Mouse (Mus musculus) forebrain, embryonic 13.5 days (tissue): Measurements from ENCODE around the gene Rnf43. TPM values are rescaled to one million over a fixed set of nuclear protein-coding genes. Genes with fewer than 3 reads are reported as not detected.
A peak's percentile ranks its signal among the peaks of the same experiment; 100 is the strongest.

Experiments
- ATAC-seq: fragments of 200-750 bp; cut with Nextera tagmentation; 2 replicates; pipeline ENCODE4 v1.8.0; 2017
- H3K27ac ChIP-seq: fragments of 300-500 bp; sonication (generic); 2 replicates; pipeline ENCODE4 v1.5.1; 2015; ENCODE audit warnings: inconsistent platforms, mild to moderate bottlenecking, moderate library complexity
- H3K27me3 ChIP-seq: fragments of 300-500 bp; sonication (generic); 2 replicates; pipeline ENCODE4 v1.6.1; 2015; ENCODE audit warnings: mild to moderate bottlenecking, inconsistent platforms
- H3K36me3 ChIP-seq: fragments of 300-500 bp; sonication (generic); 2 replicates; pipeline ENCODE4 v1.6.1; 2015; ENCODE audit warnings: mild to moderate bottlenecking, inconsistent platforms; ENCODE audit not compliant: poor library complexity, severe bottlenecking
- H3K4me1 ChIP-seq: fragments of 300-500 bp; sonication (generic); 2 replicates; pipeline ENCODE4 v1.6.1; 2015; ENCODE audit warnings: inconsistent platforms
- H3K4me2 ChIP-seq: fragments of 300-500 bp; sonication (generic); 2 replicates; pipeline ENCODE4 v1.6.1; 2015; ENCODE audit warnings: inconsistent platforms, mild to moderate bottlenecking, moderate library complexity
- H3K4me3 ChIP-seq: fragments of 300-500 bp; sonication (generic); 2 replicates; pipeline ENCODE4 v1.5.1; 2015; ENCODE audit warnings: mild to moderate bottlenecking, inconsistent platforms
- H3K9ac ChIP-seq: fragments of 300-500 bp; sonication (generic); 2 replicates; pipeline ENCODE4 v1.6.1; 2015; ENCODE audit warnings: mild to moderate bottlenecking, inconsistent platforms
- H3K9me3 ChIP-seq: fragments of 300-500 bp; sonication (generic); replicated peaks from 2 replicates; pipeline ENCODE4 v1.6.1; 2016; ENCODE audit warnings: inconsistent platforms
- WGBS: fragments of 180-500 bp; shearing (Covaris S2); methylation state at CpG from one replicate; pipeline ENCODE4 v1.1.7; 2015; 5-methylcytosine and 5-hydroxymethylcytosine counted together
- polyA plus RNA-seq: library from polyadenylated mRNA; unstranded; fragments of >200 nt; fragmentation: Nextera tagmentation; extraction: Ambion mirVana; gene quantifications from 2 replicates; pipeline ENCODE4 v1.2.1, GENCODE M21; 2015

Gene Rnf43
- polyA plus RNA-seq, result 0.70 and 1.5 TPM in 2 replicates

GRCm38 (mm10) chr11:87662407-87662806 is at the start of gene Rnf43:
Gene Rnf43, plus strand, starts transcription at chr11:87662722.
- peak within 1 kb of the TSS; percentile 34 for H3K4me3 ChIP-seq
- H3K4me2 ChIP-seq, result peak within 1 kb of the TSS; percentile 57
- H3K9me3 ChIP-seq, result no peaks in the 10 kb centered on the region
- H3K36me3 ChIP-seq, result no peaks in the 10 kb centered on the region
- peaks cover 5% of the 10 kb centered on the region; the same call in 1 of the 2 replicates for H3K4me1 ChIP-seq
- H3K27me3 ChIP-seq, result peaks cover 15% of the 10 kb centered on the region
- H3K27ac ChIP-seq, result no peak within 1 kb of the TSS
- ATAC-seq, result peak; percentile 51; the same call in 1 of the 2 replicates
- 0 out of 2 replicates have a peak within 1 kb of the TSS, but pooled peaks have one; percentile 28 for H3K9ac ChIP-seq
- 0% methylated on average over 8 of the region's 8 CpGs for WGBS

GRCm38 (mm10) chr11:87613972-87614371 is 48.5 kb upstream of the Rnf43 start:
- WGBS, result 93% methylated on average over 7 of the region's 7 CpGs
- ATAC-seq, result no peak
- no peak overlapping the region for H3K4me2 ChIP-seq
- no peak overlapping the region for H3K4me3 ChIP-seq
- peaks cover 99% of the 10 kb centered on the region for H3K36me3 ChIP-seq
- H3K27me3 ChIP-seq, result no peaks in the 10 kb centered on the region
- H3K9ac ChIP-seq, result no peak overlapping the region
- H3K9me3 ChIP-seq, result peaks cover 9% of the 10 kb centered on the region
- H3K4me1 ChIP-seq, result no peaks in the 10 kb centered on the region
- no peak overlapping the region for H3K27ac ChIP-seq

GRCm38 (mm10) chr11:87615551-87615950 is 47.0 kb upstream of the Rnf43 start:
- ATAC-seq, result no peak

GRCm38 (mm10) chr11:87615952-87616351 is 46.6 kb upstream of the Rnf43 start:
- no peak overlapping the region for H3K27ac ChIP-seq
- H3K9me3 ChIP-seq, result peaks cover 9% of the 10 kb centered on the region
- H3K4me2 ChIP-seq, result no peak overlapping the region
- H3K9ac ChIP-seq, result no peak overlapping the region
- H3K4me3 ChIP-seq, result no peak overlapping the region
- H3K4me1 ChIP-seq, result no peaks in the 10 kb centered on the region
- peaks cover 89% of the 10 kb centered on the region for H3K36me3 ChIP-seq
- H3K27me3 ChIP-seq, result no peaks in the 10 kb centered on the region
- no peak for ATAC-seq
- WGBS, result 96% methylated on average over 2 of the region's 2 CpGs

More at GRCm38 (mm10) chr11:87615551-87615950, 47.0 kb upstream of the Rnf43 start:
- H3K4me3 ChIP-seq, result no peak overlapping the region
- peaks cover 9% of the 10 kb centered on the region for H3K9me3 ChIP-seq
- H3K4me2 ChIP-seq, result no peak overlapping the region
- H3K36me3 ChIP-seq, result peaks cover 91% of the 10 kb centered on the region
- H3K27ac ChIP-seq, result no peak overlapping the region
- H3K9ac ChIP-seq, result no peak overlapping the region
- H3K4me1 ChIP-seq, result no peaks in the 10 kb centered on the region
- no peaks in the 10 kb centered on the region for H3K27me3 ChIP-seq
- 95% methylated on average over 5 of the region's 5 CpGs for WGBS

- H3K9me3 ChIP-seq, result peaks cover 9% of the 10 kb centered on the region
- H3K27ac ChIP-seq, result no peak within 1 kb of the TSS
- H3K4me2 ChIP-seq, result no peak within 1 kb of the TSS
- H3K4me3 ChIP-seq, result no peak within 1 kb of the TSS
- H3K9ac ChIP-seq, result no peak within 1 kb of the TSS
- WGBS, result 90% methylated on average over 62 of the region's 69 CpGs
- H3K36me3 ChIP-seq, result peaks cover 83% of the 10 kb centered on the region
- no peaks in the 10 kb centered on the region for H3K27me3 ChIP-seq
- H3K4me1 ChIP-seq, result no peaks in the 10 kb centered on the region
- no peak for ATAC-seq
Measured at GRCm38 (mm10) chr11:87616790-87617474, 45.6 kb upstream of the Rnf43 start, which contains the start of gene Hsf5. Gene Hsf5, plus strand, starts transcription at chr11:87617164.

- Histone ChIP-seq H3K36me3 (peaks cover 81% of the 10 kb centered on the region), H3K4me1 (no peaks in the 10 kb centered on the region), H3K9me3 (peaks cover 9% of the 10 kb centered on the region), H3K27me3 (no peaks in the 10 kb centered on the region), H3K4me3 (no peak overlapping the region), H3K4me2 (no peak overlapping the region), H3K9ac (no peak overlapping the region), H3K27ac (no peak overlapping the region)
- no peak for ATAC-seq
- 92% methylated on average over 32 of the region's 32 CpGs for WGBS
Measured at GRCm38 (mm10) chr11:87617606-87618005, 44.9 kb upstream of the Rnf43 start.

GRCm38 (mm10) chr11:87623160-87623559 is 39.4 kb upstream of the Rnf43 start:
- H3K27ac ChIP-seq, result no peak overlapping the region
- no peak overlapping the region for H3K9ac ChIP-seq
- no peaks in the 10 kb centered on the region for H3K27me3 ChIP-seq
- no peak overlapping the region for H3K4me3 ChIP-seq
- H3K36me3 ChIP-seq, result peaks cover 59% of the 10 kb centered on the region
- H3K4me2 ChIP-seq, result no peak overlapping the region
- no peaks in the 10 kb centered on the region for H3K4me1 ChIP-seq
- H3K9me3 ChIP-seq, result no peaks in the 10 kb centered on the region
- no peak for ATAC-seq
- WGBS, result 85% methylated on average over 4 of the region's 4 CpGs

GRCm38 (mm10) chr11:87629859-87630258 is 32.7 kb upstream of the Rnf43 start:
- Histone ChIP-seq H3K27me3 (no peaks in the 10 kb centered on the region), H3K4me1 (no peaks in the 10 kb centered on the region), H3K4me2 (no peak overlapping the region), H3K4me3 (no peak overlapping the region), H3K27ac (no peak overlapping the region), H3K36me3 (peaks cover 11% of the 10 kb centered on the region; the same call in 1 of the 2 replicates), H3K9me3 (no peaks in the 10 kb centered on the region), H3K9ac (no peak overlapping the region)
- no peak for ATAC-seq
- WGBS, result 37% methylated on average over 10 of the region's 10 CpGs

GRCm38 (mm10) chr11:87638793-87639192 is 23.7 kb upstream of the Rnf43 start:
- Histone ChIP-seq H3K9me3 (no peaks in the 10 kb centered on the region), H3K4me3 (peak overlapping the region; percentile 44), H3K27me3 (no peaks in the 10 kb centered on the region), H3K36me3 (0 out of 2 replicates have a peak, but pooled peaks cover 5% of the 10 kb centered on the region), H3K9ac (peak overlapping the region; percentile 73), H3K4me2 (peak overlapping the region; percentile 77), H3K4me1 (peaks cover 10% of the 10 kb centered on the region), H3K27ac (no peak overlapping the region)
- 13% methylated on average over 2 of the region's 2 CpGs for WGBS
- ATAC-seq, result no peak

GRCm38 (mm10) chr11:87639206-87639605 is 23.3 kb upstream of the Rnf43 start:
- 0 out of 2 replicates have a peak, but pooled peaks cover 5% of the 10 kb centered on the region for H3K36me3 ChIP-seq
- under 1% methylated on average over 29 of the region's 29 CpGs for WGBS
- no peaks in the 10 kb centered on the region for H3K27me3 ChIP-seq
- ATAC-seq, result peak; percentile 21; the same call in 1 of the 2 replicates
- H3K9ac ChIP-seq, result peak overlapping the region; percentile 73
- H3K27ac ChIP-seq, result no peak overlapping the region
- H3K9me3 ChIP-seq, result no peaks in the 10 kb centered on the region
- H3K4me2 ChIP-seq, result peak overlapping the region; percentile 77
- H3K4me1 ChIP-seq, result peaks cover 10% of the 10 kb centered on the region
- H3K4me3 ChIP-seq, result peak overlapping the region; percentile 44

- Histone ChIP-seq H3K27ac (no peak overlapping the region), H3K4me3 (no peak overlapping the region), H3K9ac (no peak overlapping the region)
Measured at GRCm38 (mm10) chr11:87642865-87643264, 19.7 kb upstream of the Rnf43 start.

GRCm38 (mm10) chr11:87654693-87655092 is 7.8 kb upstream of the Rnf43 start:
- Histone ChIP-seq H3K4me1 (no peaks in the 10 kb centered on the region), H3K27ac (no peak overlapping the region), H3K27me3 (no peaks in the 10 kb centered on the region), H3K4me2 (no peak overlapping the region), H3K9ac (no peak overlapping the region), H3K4me3 (no peak overlapping the region), H3K36me3 (no peaks in the 10 kb centered on the region), H3K9me3 (no peaks in the 10 kb centered on the region)
- ATAC-seq, result no peak
- WGBS, result 83% methylated on average over 5 of the region's 5 CpGs

More at GRCm38 (mm10) chr11:87642865-87643264, 19.7 kb upstream of the Rnf43 start:
- Histone ChIP-seq H3K27me3 (no peaks in the 10 kb centered on the region), H3K9me3 (no peaks in the 10 kb centered on the region), H3K36me3 (no peaks in the 10 kb centered on the region), H3K4me2 (no peak overlapping the region), H3K4me1 (peaks cover 10% of the 10 kb centered on the region)
- ATAC-seq, result no peak
